Mouse (Mus musculus) forebrain, embryonic 11.5 days (tissue): ENCODE data around the gene 6030452D12Rik. TPM values are rescaled to one million over a fixed set of nuclear protein-coding genes. Genes with fewer than 3 reads are reported as not detected.

ENCODE experiments used
- ATAC-seq: fragments of 200-750 bp; cut with Nextera tagmentation; replicated peaks from 2 replicates; pipeline ENCODE4 v1.8.0; 2017; ENCODE audit warnings: moderate TSS enrichment; ENCODE audit not compliant: low FRiP score
- DNase-seq: peaks from one replicate; pipeline ENCODE4 v3.0.0-alpha.2; 2017; ENCODE audit warnings: low spot score
- H3K27ac ChIP-seq: fragments of 300-500 bp; sonication (generic); 2 replicates; pipeline ENCODE4 v1.5.1; 2014; ENCODE audit warnings: low read depth, low read length
- H3K27me3 ChIP-seq: fragments of 300-500 bp; sonication (generic); 2 replicates; pipeline ENCODE4 v1.6.1; 2014; ENCODE audit warnings: mild to moderate bottlenecking, low read length, mixed read lengths; ENCODE audit not compliant: control insufficient read depth, insufficient read depth
- H3K36me3 ChIP-seq: fragments of 300-500 bp; sonication (generic); 2 replicates; pipeline ENCODE4 v1.6.1; 2014; ENCODE audit warnings: mild to moderate bottlenecking, low read length, moderate library complexity, mixed read lengths; ENCODE audit not compliant: control insufficient read depth, insufficient read depth
- H3K4me1 ChIP-seq: fragments of 300-500 bp; sonication (generic); replicated peaks from 2 replicates; pipeline ENCODE4 v1.6.1; 2014; ENCODE audit warnings: low read length, mixed read lengths; ENCODE audit not compliant: control insufficient read depth, insufficient read depth
- H3K4me2 ChIP-seq: fragments of 300-500 bp; sonication (generic); 2 replicates; pipeline ENCODE4 v1.6.1; 2014; ENCODE audit warnings: low read depth, mild to moderate bottlenecking, low read length, moderate library complexity, mixed read lengths; ENCODE audit not compliant: severe bottlenecking
- H3K4me3 ChIP-seq: fragments of 300-500 bp; sonication (generic); 2 replicates; pipeline ENCODE4 v1.5.1; 2014; ENCODE audit warnings: low read depth, low read length
- H3K9ac ChIP-seq: fragments of 300-500 bp; sonication (generic); 2 replicates; pipeline ENCODE4 v1.6.1; 2014; ENCODE audit warnings: low read length
- H3K9me3 ChIP-seq: fragments of 300-500 bp; sonication (generic); 2 replicates; pipeline ENCODE4 v1.6.1; 2016; ENCODE audit warnings: low read length, mixed read lengths; ENCODE audit not compliant: control insufficient read depth
- WGBS: fragments of 180-500 bp; shearing (Covaris S2); extraction: QIAGEN DNeasy Blood & Tissue Kit; methylation state at CpG from one replicate; pipeline ENCODE4 v1.1.7; 2014; 5-methylcytosine and 5-hydroxymethylcytosine counted together
- polyA plus RNA-seq: library from polyadenylated mRNA; unstranded; fragments of >200 nt; fragmentation: Nextera tagmentation; extraction: Ambion mirVana; gene quantifications from 2 replicates; pipeline ENCODE4 v1.2.1, GENCODE M21; 2014

6030452D12Rik gene
- polyA plus RNA-seq, 1 experiment from 2014 or later, result not detected

GRCm38 (mm10) chr8:106527241-106528036 is 27.1 kb downstream of the 6030452D12Rik start:
- Histone ChIP-seq H3K9me3 (no peaks in the 10 kb centered on the region; the same call in 1 of the 2 replicates), H3K36me3 (no peaks in the 10 kb centered on the region), H3K9ac (no peak overlapping the region), H3K4me2 (no peak overlapping the region), H3K4me3 (no peak overlapping the region), H3K27me3 (no peaks in the 10 kb centered on the region), H3K27ac (no peak overlapping the region), H3K4me1 (no peaks in the 10 kb centered on the region)
- ATAC-seq, result no peak
- DNase-seq, result peak; percentile 60
- WGBS, result 91% methylated on average over 9 of the region's 9 CpGs

GRCm38 (mm10) chr8:106528596-106529249 is 28.4 kb downstream of the 6030452D12Rik start:
- Histone ChIP-seq H3K27ac (no peak overlapping the region), H3K4me3 (no peak overlapping the region), H3K9ac (no peak overlapping the region), H3K36me3 (no peaks in the 10 kb centered on the region), H3K4me1 (no peaks in the 10 kb centered on the region), H3K9me3 (no peaks in the 10 kb centered on the region; the same call in 1 of the 2 replicates), H3K27me3 (no peaks in the 10 kb centered on the region), H3K4me2 (no peak overlapping the region)
- 88% methylated on average over 9 of the region's 9 CpGs for WGBS
- no peak for DNase-seq
- no peak for ATAC-seq

GRCm38 (mm10) chr8:106529885-106530482 is 29.7 kb downstream of the 6030452D12Rik start:
- Histone ChIP-seq H3K9me3 (no peaks in the 10 kb centered on the region; the same call in 1 of the 2 replicates), H3K27me3 (no peaks in the 10 kb centered on the region), H3K4me1 (no peaks in the 10 kb centered on the region), H3K9ac (no peak overlapping the region), H3K27ac (no peak overlapping the region), H3K4me2 (no peak overlapping the region), H3K4me3 (no peak overlapping the region), H3K36me3 (no peaks in the 10 kb centered on the region)
- ATAC-seq, result no peak
- no peak for DNase-seq
- 94% methylated on average over 10 of the region's 10 CpGs for WGBS

GRCm38 (mm10) chr8:106530566-106530965 is 30.2 kb downstream of the 6030452D12Rik start:
- H3K9ac ChIP-seq, result no peak overlapping the region
- H3K4me2 ChIP-seq, result no peak overlapping the region
- H3K4me3 ChIP-seq, result no peak overlapping the region
- H3K27me3 ChIP-seq, result no peaks in the 10 kb centered on the region
- no peaks in the 10 kb centered on the region; the same call in 1 of the 2 replicates for H3K9me3 ChIP-seq
- H3K36me3 ChIP-seq, result no peaks in the 10 kb centered on the region
- ATAC-seq (no peak), DNase-seq (no peak)
- WGBS, result 78% methylated on average over 4 of the region's 4 CpGs
- no peak overlapping the region for H3K27ac ChIP-seq
- H3K4me1 ChIP-seq, result no peaks in the 10 kb centered on the region

- no peak overlapping the region for H3K27ac ChIP-seq
- no peak overlapping the region for H3K4me2 ChIP-seq
- no peaks in the 10 kb centered on the region for H3K4me1 ChIP-seq
- no peaks in the 10 kb centered on the region for H3K9me3 ChIP-seq
- no peak for ATAC-seq
- 89% methylated on average over 7 of the region's 7 CpGs for WGBS
- H3K36me3 ChIP-seq, result no peaks in the 10 kb centered on the region
- H3K9ac ChIP-seq, result no peak overlapping the region
- no peak overlapping the region for H3K4me3 ChIP-seq
- DNase-seq, result no peak
- H3K27me3 ChIP-seq, result no peaks in the 10 kb centered on the region
Observed at GRCm38 (mm10) chr8:106533709-106534108, 33.4 kb downstream of the 6030452D12Rik start.

- H3K4me1 ChIP-seq, result no peaks in the 10 kb centered on the region
- 39% methylated on average over 6 of the region's 6 CpGs for WGBS
- H3K4me2 ChIP-seq, result no peak overlapping the region
- no peak overlapping the region for H3K4me3 ChIP-seq
- H3K9me3 ChIP-seq, result no peaks in the 10 kb centered on the region
- H3K27ac ChIP-seq, result no peak overlapping the region
- ATAC-seq (no peak), DNase-seq (peak; percentile 62)
- no peaks in the 10 kb centered on the region for H3K36me3 ChIP-seq
- H3K9ac ChIP-seq, result no peak overlapping the region
- H3K27me3 ChIP-seq, result no peaks in the 10 kb centered on the region
Observed at GRCm38 (mm10) chr8:106534449-106534848, 34.1 kb downstream of the 6030452D12Rik start.

GRCm38 (mm10) chr8:106535448-106535847 is 35.1 kb downstream of the 6030452D12Rik start:
- H3K27ac ChIP-seq, result no peak overlapping the region
- 71% methylated on average over 4 of the region's 4 CpGs for WGBS
- no peaks in the 10 kb centered on the region for H3K9me3 ChIP-seq
- H3K4me2 ChIP-seq, result no peak overlapping the region
- DNase-seq (no peak), ATAC-seq (no peak)
- H3K27me3 ChIP-seq, result no peaks in the 10 kb centered on the region
- H3K4me1 ChIP-seq, result no peaks in the 10 kb centered on the region
- no peaks in the 10 kb centered on the region for H3K36me3 ChIP-seq
- no peak overlapping the region for H3K9ac ChIP-seq
- H3K4me3 ChIP-seq, result no peak overlapping the region

- no peaks in the 10 kb centered on the region for H3K36me3 ChIP-seq
- H3K4me3 ChIP-seq, result no peak overlapping the region
- no peak overlapping the region for H3K9ac ChIP-seq
- no peaks in the 10 kb centered on the region for H3K4me1 ChIP-seq
- no peaks in the 10 kb centered on the region for H3K9me3 ChIP-seq
- H3K27me3 ChIP-seq, result no peaks in the 10 kb centered on the region
- H3K27ac ChIP-seq, result no peak overlapping the region
- WGBS, result 64% methylated on average over 5 of the region's 5 CpGs
- DNase-seq, result no peak
- no peak for ATAC-seq
- no peak overlapping the region for H3K4me2 ChIP-seq
Observed at GRCm38 (mm10) chr8:106539193-106539592, 38.9 kb downstream of the 6030452D12Rik start.
